18 mouse cellular contexts compared by ENCODE assay signal in genomic region chr15:102209114-102209513, GRCm38 (mm10).
"Had no signal": no experiment of that assay in that cellular context is flagged by ENCODE, and none has a peak within 500 bp of the region (broad histone marks: within the 10 kb centered on the region; RNA-seq: fewer than 3 reads in every experiment).

No protein-coding gene starts in this region.

- H3K4me2 ChIP-seq: liver, embryonic 13.5 days; midbrain, embryonic 12.5 days; neural tube, embryonic 13.5 days; stomach, embryonic 15.5 days had no signal

- H3K27ac ChIP-seq: left cerebral cortex, adult 2 months; liver, embryonic 13.5 days; midbrain, embryonic 12.5 days; neural tube, embryonic 13.5 days; stomach, embryonic 15.5 days had no signal

- H3K4me3 ChIP-seq: kidney, embryonic 15.5 days; left cerebral cortex, adult 2 months; liver, embryonic 13.5 days; midbrain, embryonic 12.5 days; myocyte; neural tube, embryonic 13.5 days; stomach, embryonic 15.5 days had no signal

- H3K9ac ChIP-seq: kidney, embryonic 15.5 days; liver, embryonic 13.5 days; midbrain, embryonic 12.5 days; neural tube, embryonic 13.5 days; stomach, embryonic 15.5 days had no signal

- DNase-seq: kidney, adult 11 months; kidney, adult 8-10 months; kidney, postnatal 10 days; kidney, postnatal 36 days; layer of hippocampus, postnatal 36 days; liver, embryonic 13.5 days; lung, adult 2 months; lung, postnatal 14 days; lung, postnatal 4 days; thymus, adult 18-20 months; thymus, postnatal 36 days had no signal

- ATAC-seq: midbrain, embryonic 16.5 days had no signal

- H3K27me3 ChIP-seq: kidney, embryonic 15.5 days; liver, embryonic 13.5 days; midbrain, embryonic 12.5 days; neural tube, embryonic 13.5 days; stomach, embryonic 15.5 days had no signal

- H3K9me3 ChIP-seq: kidney, embryonic 15.5 days; liver, embryonic 13.5 days; midbrain, embryonic 12.5 days; neural tube, embryonic 13.5 days; stomach, embryonic 15.5 days had no signal
